Mouse (Mus musculus): ENCODE measurements around the gene Ran.

Gene Ran

GRCm38 (mm10) chr5:129064186-129064585 is 44.3 kb downstream of the Ran start:
- DNase-seq (ENCODE audit: low spot score), result no peak

DNA sequence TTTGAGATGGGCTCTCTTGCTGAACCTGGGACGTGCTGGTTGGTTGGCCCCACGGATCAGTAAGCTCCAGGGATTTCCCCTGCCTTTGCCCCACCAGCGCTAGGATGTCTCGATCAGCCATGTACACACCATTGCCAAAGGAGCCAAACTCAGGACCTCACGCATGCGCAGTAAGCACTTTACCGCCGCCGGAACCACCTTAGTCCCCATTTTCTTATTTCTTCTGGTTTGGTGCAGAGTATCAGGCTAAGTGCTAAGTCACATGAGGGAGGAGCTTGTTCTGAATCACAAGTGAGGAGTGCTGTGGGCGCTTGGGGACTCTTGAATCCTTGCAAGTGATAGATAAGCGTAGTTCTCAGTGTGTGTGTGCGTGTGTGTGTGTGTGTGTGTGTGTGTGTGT is 45.4 kb downstream of the Ran start:
- DNase-seq (ENCODE audit: low spot score), result no peak

- no peak for DNase-seq (ENCODE audit: low spot score)
Observed at GRCm38 (mm10) chr5:129065946-129066345, 46.1 kb downstream of the Ran start.

DNA sequence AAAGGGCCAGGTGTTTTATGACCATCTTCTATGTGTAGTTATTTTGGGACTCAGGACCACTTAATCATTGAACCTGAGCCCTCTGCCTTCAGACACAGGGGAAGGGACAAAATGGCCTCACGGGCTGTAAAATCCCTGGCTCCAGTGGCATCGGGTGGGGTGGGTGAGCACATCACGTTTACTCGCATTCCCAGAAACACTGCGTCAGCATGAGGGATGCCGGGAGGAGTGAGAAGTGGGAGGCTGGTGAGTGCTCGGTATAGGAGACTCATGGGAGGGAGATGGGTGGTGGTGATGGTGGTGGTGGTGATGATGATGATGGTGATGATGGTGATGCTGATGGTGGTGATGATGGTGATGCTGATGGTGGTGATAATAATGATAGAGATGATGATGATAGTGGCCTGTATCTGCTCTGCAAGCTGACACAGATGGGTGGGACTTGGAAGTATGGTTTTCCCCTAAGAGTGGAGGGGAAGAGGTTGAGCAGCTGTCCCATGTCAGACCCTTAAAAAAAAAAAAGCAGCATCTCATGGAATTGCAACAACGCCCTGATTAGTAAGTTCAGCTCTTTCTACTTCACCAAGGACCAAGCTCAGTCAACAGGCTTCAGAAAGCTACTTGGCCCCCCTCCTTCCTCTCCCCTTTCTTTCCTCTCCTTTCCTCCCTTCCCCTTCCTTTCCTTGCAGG is 46.8 kb downstream of the Ran start:
- DNase-seq (ENCODE audit: low spot score), result no peak

DNA sequence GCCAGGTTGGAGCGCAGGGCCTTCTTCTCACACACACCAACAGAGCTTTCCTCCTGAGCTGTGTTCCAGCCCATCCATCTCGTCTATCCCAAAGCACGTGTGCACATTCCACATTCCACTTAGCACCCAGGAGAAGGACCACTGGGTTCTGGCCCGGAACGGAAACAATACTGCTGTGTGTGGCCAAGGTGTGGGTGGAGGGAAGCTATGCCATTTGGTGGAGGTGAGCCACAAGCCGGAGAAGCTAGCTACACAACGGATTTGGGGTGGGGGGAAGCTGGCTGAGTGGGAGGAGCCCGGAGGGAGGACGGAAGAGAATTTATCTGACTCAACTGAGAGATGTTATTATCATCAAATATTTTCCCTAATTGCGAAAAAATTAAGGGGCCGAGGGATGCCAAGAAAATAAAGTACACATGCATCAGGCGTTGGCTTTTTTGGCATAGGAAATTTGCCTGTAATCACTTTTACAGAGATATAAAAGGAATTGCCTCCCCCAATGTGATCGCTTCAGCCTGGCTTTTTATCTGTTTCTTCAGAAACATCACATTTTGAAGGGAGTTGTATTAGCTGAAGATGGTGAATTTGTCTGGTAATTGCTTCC is 47.5 kb downstream of the Ran start:
- no peak for DNase-seq (ENCODE audit: low spot score)

GRCm38 (mm10) chr5:129071761-129072280 is 52.0 kb downstream of the Ran start:
- no peak for DNase-seq (ENCODE audit: low spot score)

DNA sequence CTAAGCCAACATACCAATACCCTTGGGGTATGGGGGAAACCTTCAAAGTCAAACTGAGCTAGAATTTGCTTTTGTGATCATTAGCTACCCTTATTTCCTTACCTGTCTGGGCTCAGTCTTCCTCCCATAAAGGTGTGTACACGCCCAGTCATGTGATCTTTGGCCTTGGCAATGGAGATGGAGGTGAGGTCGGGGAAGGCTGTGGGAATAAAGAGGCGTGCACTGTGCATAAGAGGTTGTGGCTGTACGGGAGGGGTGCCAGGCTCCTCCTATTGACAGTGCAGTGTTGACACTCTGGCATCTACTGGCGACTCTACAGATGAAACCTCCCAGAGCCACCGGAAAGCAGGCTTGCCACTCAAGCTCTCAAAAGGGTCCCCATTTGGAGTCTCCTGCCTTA is 53.5 kb downstream of the Ran start:
- no peak for DNase-seq (ENCODE audit: low spot score)

Measured in retina, embryonic 14.5 days (tissue).